8 mouse cellular contexts compared by ENCODE assay signal in genomic region chr2:51830286-51830944, GRCm38 (mm10).
A peak's percentile ranks its signal among the peaks of the same experiment; 100 is the strongest.
DNase-seq lines count a peak whose midpoint lies in the region; ATAC-seq lines count a peak whose summit lies in the region.

No protein-coding gene starts in this region.

- H3K4me3 ChIP-seq in embryonic facial prominence, embryonic 11.5 days (ENCODE audit: low read depth, low read length): no peak overlapping the region

- no peak overlapping the region for H3K4me2 ChIP-seq in embryonic facial prominence, embryonic 11.5 days (ENCODE audit: low read depth, low read length)

- no peaks in the 10 kb centered on the region for H3K36me3 ChIP-seq in embryonic facial prominence, embryonic 11.5 days (replicated peaks; ENCODE audit: control insufficient read depth, insufficient read depth, low read depth, low read length)

- H3K9ac ChIP-seq in embryonic facial prominence, embryonic 11.5 days (replicated peaks; ENCODE audit: low read length): no peak overlapping the region

- H3K27me3 ChIP-seq in embryonic facial prominence, embryonic 11.5 days (ENCODE audit: control insufficient read depth, insufficient read depth, low read length): no peaks in the 10 kb centered on the region

- H3K9me3 ChIP-seq in embryonic facial prominence, embryonic 11.5 days (replicated peaks; ENCODE audit: control insufficient read depth, low read length): no peaks in the 10 kb centered on the region

- no peaks in the 10 kb centered on the region for H3K4me1 ChIP-seq in embryonic facial prominence, embryonic 11.5 days (ENCODE audit: control insufficient read depth, insufficient read depth, low read length)

- peak; percentile 24 to 29 for DNase-seq in cerebellum, adult 18-20 months
- no peak for DNase-seq in cerebellum, adult 9-11 months
- DNase-seq in adrenal gland, adult (ENCODE audit: inconsistent age in 2 of 2, low spot score in 1 of 2): peak; percentile 51 to 84
- peak; percentile 85 for DNase-seq in embryonic facial prominence, embryonic 11.5 days (ENCODE audit: low spot score)
- peak; percentile 78 for DNase-seq in heart, postnatal 4 days
- peak; percentile 19 to 49 for DNase-seq in layer of hippocampus, adult 18-20 months (ENCODE audit: low spot score in 2 of 2)
- DNase-seq in right cerebral cortex, postnatal 14 days: peak; percentile 68

- no peak overlapping the region for H3K27ac ChIP-seq in embryonic facial prominence, embryonic 11.5 days (replicated peaks; ENCODE audit: low read depth, low read length)

- no peak for ATAC-seq in embryonic facial prominence, embryonic 11.5 days (replicated peaks; ENCODE audit: insufficient number of reproducible peaks, low FRiP score, low TSS enrichment, low read depth)
- ATAC-seq in megakaryocyte, adult 5-6 weeks (ENCODE audit: poor library complexity, severe bottlenecking): 0 out of 2 replicates have a peak, but pooled peaks have one; percentile 30

- WGBS in embryonic facial prominence, embryonic 11.5 days: 44% methylated on average over 7 of the region's 7 CpGs
